Mouse (Mus musculus) MEL (cell line): ENCODE data around the gene Serpinb6a. TPM values are rescaled to one million over a fixed set of nuclear protein-coding genes. Genes with fewer than 3 reads are reported as not detected.

Experiments
- DNase-seq: peaks from one replicate; pipeline ENCODE4 v3.0.0; 2011; ENCODE audit warnings: low read depth, low spot score
- H3K27ac ChIP-seq: 2 replicates; pipeline ENCODE4 v1.5.1; 2012; ENCODE audit warnings: low read depth, mild to moderate bottlenecking, control low read depth, low read length, moderate library complexity; ENCODE audit not compliant: control insufficient read depth
- H3K27me3 ChIP-seq, 2 experiments: fragments of 150-350 bp in 1 of 2; sonication (generic) in 1 of 2; 2 replicates each; pipeline ENCODE4 v1.6.1; 2012; ENCODE audit warnings: low read length in 2 of 2, mild to moderate bottlenecking in 2 of 2, improper control_type of control experiment in 1 of 2, moderate library complexity in 1 of 2; ENCODE audit not compliant: insufficient read depth in 2 of 2, control insufficient read depth in 1 of 2
- H3K36me3 ChIP-seq, 2 experiments: 2 replicates each; pipeline ENCODE4 v1.6.1; 2012 to 2014; ENCODE audit warnings: low read length in 2 of 2, improper control_type of control experiment in 1 of 2, inconsistent platforms in 1 of 2, mild to moderate bottlenecking in 1 of 2; ENCODE audit not compliant: insufficient read depth in 2 of 2, control insufficient read depth in 1 of 2
- H3K4me1 ChIP-seq, 2 experiments: fragments of 150-350 bp in 1 of 2; sonication (generic) in 1 of 2; 2 replicates each; pipeline ENCODE4 v1.6.1; 2012; ENCODE audit warnings: low read length in 2 of 2, improper control_type of control experiment in 1 of 2, mild to moderate bottlenecking in 1 of 2; ENCODE audit not compliant: insufficient read depth in 2 of 2, control insufficient read depth in 1 of 2
- H3K4me3 ChIP-seq, 2 experiments: fragments of 150-350 bp in 1 of 2; sonication (generic) in 1 of 2; 2 replicates each; pipeline ENCODE4 v1.5.1; 2012; ENCODE audit warnings: low read depth in 2 of 2, low read length in 2 of 2, mild to moderate bottlenecking in 2 of 2, moderate library complexity in 2 of 2, control low read depth in 1 of 2, improper control_type of control experiment in 1 of 2; ENCODE audit not compliant: control insufficient read depth in 1 of 2, insufficient read depth in 1 of 2
- H3K79me2 ChIP-seq: 2 replicates; pipeline ENCODE4 v1.6.1; 2012; ENCODE audit warnings: mild to moderate bottlenecking, low read length, moderate library complexity; ENCODE audit not compliant: control insufficient read depth, poor library complexity, insufficient read depth
- H3K9ac ChIP-seq: 2 replicates; pipeline ENCODE4 v1.6.1; 2012; ENCODE audit warnings: low read depth, mild to moderate bottlenecking, control low read depth, low read length, moderate library complexity; ENCODE audit not compliant: control insufficient read depth, poor library complexity, severe bottlenecking
- H3K9me3 ChIP-seq: fragments of 150-350 bp; sonication (generic); replicated peaks from 2 replicates; pipeline ENCODE4 v1.6.1; 2012; ENCODE audit warnings: mild to moderate bottlenecking, low read length, improper control_type of control experiment, moderate library complexity; ENCODE audit not compliant: insufficient read depth
- BHLHE40 ChIP-seq: IDR thresholded peaks from 2 replicates; pipeline ENCODE4 v1.6.1; 2012; ENCODE audit warnings: low read depth, mild to moderate bottlenecking, inconsistent platforms, low read length, improper control_type of control experiment, borderline replicate concordance
- CHD1 ChIP-seq: IDR thresholded peaks from 2 replicates; pipeline ENCODE4 v1.6.1; 2012; ENCODE audit warnings: low read depth, mild to moderate bottlenecking, inconsistent platforms, low read length, improper control_type of control experiment
- CHD2 ChIP-seq: IDR thresholded peaks from 2 replicates; pipeline ENCODE4 v1.6.1; 2011; ENCODE audit warnings: low read length, improper control_type of control experiment
- CTCF ChIP-seq, 3 experiments: IDR thresholded peaks in 2 of 3; conservative IDR thresholded peaks in 1 of 3; 2 replicates each; pipeline ENCODE4 v1.5.1; 2011 to 2012; ENCODE audit warnings: low read length in 3 of 3, low read depth in 2 of 3, mild to moderate bottlenecking in 2 of 3, improper control_type of control experiment in 1 of 3, inconsistent platforms in 1 of 3, mixed read lengths in 1 of 3, moderate library complexity in 1 of 3; ENCODE audit not compliant: control insufficient read depth in 1 of 3, insufficient read depth in 1 of 3, poor library complexity in 1 of 3, severe bottlenecking in 1 of 3
- E2F4 ChIP-seq: IDR thresholded peaks from 2 replicates; pipeline ENCODE4 v1.6.1; 2011; ENCODE audit warnings: low read depth, low read length, improper control_type of control experiment, borderline replicate concordance
- ELF1 ChIP-seq: IDR thresholded peaks from 2 replicates; pipeline ENCODE4 v1.6.1; 2014; ENCODE audit warnings: low read depth, mild to moderate bottlenecking, inconsistent platforms, low read length, improper control_type of control experiment, moderate library complexity
- EP300 ChIP-seq, 2 experiments: IDR thresholded peaks; 2 replicates each; pipeline ENCODE4 v1.6.1; 2011; ENCODE audit warnings: improper control_type of control experiment in 2 of 2, low read length in 2 of 2, low read depth in 1 of 2, mild to moderate bottlenecking in 1 of 2
- ETS1 ChIP-seq: IDR thresholded peaks from 2 replicates; pipeline ENCODE4 v1.6.1; 2012; ENCODE audit warnings: low read depth, mild to moderate bottlenecking, inconsistent platforms, low read length, improper control_type of control experiment, moderate library complexity
- GATA1 ChIP-seq: IDR thresholded peaks from 2 replicates; pipeline ENCODE4 v1.6.1; 2011; ENCODE audit warnings: low read depth, low read length, improper control_type of control experiment
- HCFC1 ChIP-seq: IDR thresholded peaks from 2 replicates; pipeline ENCODE4 v1.6.1; 2012; ENCODE audit warnings: low read depth, mild to moderate bottlenecking, inconsistent platforms, low read length, improper control_type of control experiment, moderate library complexity
- MAX ChIP-seq: IDR thresholded peaks from 2 replicates; pipeline ENCODE4 v1.6.1; 2011; ENCODE audit warnings: low read length, improper control_type of control experiment
- MAZ ChIP-seq: IDR thresholded peaks from 2 replicates; pipeline ENCODE4 v1.6.1; 2012; ENCODE audit warnings: low read depth, mild to moderate bottlenecking, inconsistent platforms, low read length, improper control_type of control experiment
- MEF2A ChIP-seq: IDR thresholded peaks from 2 replicates; pipeline ENCODE4 v1.6.1; 2014; ENCODE audit warnings: low read depth, mild to moderate bottlenecking, inconsistent platforms, low read length, improper control_type of control experiment; ENCODE audit not compliant: poor library complexity, insufficient replicate concordance, severe bottlenecking; ENCODE audit errors: extremely low read depth
- MXI1 ChIP-seq: IDR thresholded peaks from 2 replicates; pipeline ENCODE4 v1.6.1; 2011; ENCODE audit warnings: mild to moderate bottlenecking, low read depth, low read length, improper control_type of control experiment
- MYB ChIP-seq: IDR thresholded peaks from 2 replicates; pipeline ENCODE4 v1.6.1; 2011; ENCODE audit warnings: mild to moderate bottlenecking, low read depth, low read length, improper control_type of control experiment
- MYC ChIP-seq: IDR thresholded peaks from 2 replicates; pipeline ENCODE4 v1.6.1; 2011; ENCODE audit warnings: low read depth, mild to moderate bottlenecking, low read length, improper control_type of control experiment, moderate library complexity
- NELFE ChIP-seq: IDR thresholded peaks from 2 replicates; pipeline ENCODE4 v1.6.1; 2011; ENCODE audit warnings: low read depth, low read length, improper control_type of control experiment
- NRF1 ChIP-seq: IDR thresholded peaks from 2 replicates; pipeline ENCODE4 v1.6.1; 2014; ENCODE audit warnings: low read depth, mild to moderate bottlenecking, inconsistent platforms, low read length, improper control_type of control experiment, moderate library complexity; ENCODE audit not compliant: poor library complexity, insufficient read depth, severe bottlenecking
- POLR2A ChIP-seq, 2 experiments: IDR thresholded peaks; 2 replicates each; pipeline ENCODE4 v1.6.1; 2011 to 2012; ENCODE audit warnings: low read length in 2 of 2, mild to moderate bottlenecking in 2 of 2, control low read depth in 1 of 2, improper control_type of control experiment in 1 of 2, low read depth in 1 of 2, moderate library complexity in 1 of 2; ENCODE audit not compliant: control insufficient read depth in 1 of 2, insufficient read depth in 1 of 2, poor library complexity in 1 of 2
- POLR2AphosphoS2 ChIP-seq: IDR thresholded peaks from 2 replicates; pipeline ENCODE4 v1.6.1; 2011; ENCODE audit warnings: low read length, improper control_type of control experiment
- RCOR1 ChIP-seq: IDR thresholded peaks from 2 replicates; pipeline ENCODE4 v1.6.1; 2012; ENCODE audit warnings: low read depth, mild to moderate bottlenecking, inconsistent platforms, low read length, improper control_type of control experiment
- SIN3A ChIP-seq: IDR thresholded peaks from 2 replicates; pipeline ENCODE4 v1.6.1; 2012; ENCODE audit warnings: low read length, improper control_type of control experiment, inconsistent platforms
- TBP ChIP-seq: IDR thresholded peaks from 2 replicates; pipeline ENCODE4 v1.8.0; 2011; ENCODE audit warnings: low read depth, low read length, improper control_type of control experiment
- TCF12 ChIP-seq: IDR thresholded peaks from 2 replicates; pipeline ENCODE4 v1.6.1; 2014; ENCODE audit warnings: low read depth, mild to moderate bottlenecking, inconsistent platforms, low read length, improper control_type of control experiment, moderate library complexity
- UBTF ChIP-seq: IDR thresholded peaks from 2 replicates; pipeline ENCODE4 v1.6.1; 2012; ENCODE audit warnings: low read depth, mild to moderate bottlenecking, inconsistent platforms, low read length, improper control_type of control experiment, moderate library complexity, borderline replicate concordance; ENCODE audit not compliant: insufficient read depth
- USF1 ChIP-seq: IDR thresholded peaks from 2 replicates; pipeline ENCODE4 v1.6.1; 2014; ENCODE audit warnings: low read depth, mild to moderate bottlenecking, inconsistent platforms, low read length, improper control_type of control experiment, moderate library complexity
- ZC3H11A ChIP-seq: IDR thresholded peaks from 2 replicates; pipeline ENCODE4 v1.6.1; 2012; ENCODE audit warnings: low read depth, mild to moderate bottlenecking, inconsistent platforms, low read length, improper control_type of control experiment
- ZKSCAN1 ChIP-seq: IDR thresholded peaks from 2 replicates; pipeline ENCODE4 v1.6.1; 2012; ENCODE audit warnings: low read depth, mild to moderate bottlenecking, inconsistent platforms, low read length, improper control_type of control experiment, moderate library complexity
- ZMIZ1 ChIP-seq: IDR thresholded peaks from 2 replicates; pipeline ENCODE4 v1.6.1; 2012; ENCODE audit warnings: low read depth, mild to moderate bottlenecking, inconsistent platforms, low read length, improper control_type of control experiment, moderate library complexity
- ZNF384 ChIP-seq: IDR thresholded peaks from 2 replicates; pipeline ENCODE4 v1.6.1; 2012; ENCODE audit warnings: low read depth, mild to moderate bottlenecking, inconsistent platforms, low read length, improper control_type of control experiment
- polyA plus RNA-seq, 2 experiments: library from polyadenylated mRNA; stranded (reverse) in 1 of 2; unstranded in 1 of 2; fragments of >175 nt in 1 of 2; fragments of >200 nt in 1 of 2; gene quantifications; 2 replicates each; pipeline versions ENCODE4 v1.2.1 to v1.2.4; 2012; ENCODE audit warnings: low replicate concordance in 2 of 2, low read depth in 1 of 2; ENCODE audit not compliant: insufficient read length in 2 of 2, insufficient read depth in 1 of 2, missing spikeins in 1 of 2
- total RNA-seq: library from RNA; depleted of rRNA; stranded (reverse); fragments of 300-350 nt; gene quantifications from 2 replicates; pipeline ENCODE4 v1.2.3, GENCODE M21; 2012; rRNA removed

Serpinb6a gene
- 65.1 and 79.6 TPM in 2 replicates for total RNA-seq
- 10 to 100 TPM in 1 of 2 experiments, not detected in 1; 61.6 TPM for polyA plus RNA-seq

GRCm38 (mm10) chr13:34002058-34003006 lies at the start of gene Serpinb6a, which contains the start of gene Ripk1:
Gene Serpinb6a (minus strand): TSS chr13:34002794.
Gene Ripk1 (plus strand): TSS chr13:34002363.
- peak within 1 kb of the TSS; percentile 99 for H3K9ac ChIP-seq
- peaks cover 15% of the 10 kb centered on the region for H3K79me2 ChIP-seq
- TF ChIP-seq POLR2AphosphoS2: peak; percentile 54; the same call in 1 of the 2 replicates
- TF ChIP-seq MEF2A: no peak
- TF ChIP-seq MAZ: peak; percentile 72
- peak; percentile 94 for TF ChIP-seq SIN3A
- TF ChIP-seq RCOR1: no peak; the same call in 1 of the 2 replicates
- TF ChIP-seq ETS1: peak; percentile 34; the same call in 1 of the 2 replicates
- TF ChIP-seq BHLHE40: peak; percentile 47; the same call in 1 of the 2 replicates
- TF ChIP-seq ZC3H11A: no peak
- TF ChIP-seq NRF1: peak; percentile 57; the same call in 1 of the 2 replicates
- TF ChIP-seq NELFE: peak; percentile 72
- peak; percentile 88 for TF ChIP-seq MXI1
- TF ChIP-seq EP300 (IDR thresholded peaks at IDR 0.05; ENCODE audit: low read depth in 1 of 2, low read length in 2 of 2): no peak
- TF ChIP-seq CHD1: 0 out of 2 replicates have a peak, but pooled peaks have one; percentile 78
- no peak for TF ChIP-seq GATA1
- no peak for TF ChIP-seq MYB
- TF ChIP-seq E2F4: 0 out of 2 replicates have a peak, but pooled peaks have one; percentile 57
- TF ChIP-seq CHD2: no peak
- TF ChIP-seq TCF12: peak; percentile 39; the same call in 1 of the 2 replicates
- TF ChIP-seq UBTF: peak; percentile 82; the same call in 1 of the 2 replicates
- peak; percentile 25 to 61 (median 53); a peak in 5 of 6 replicates for TF ChIP-seq CTCF (IDR thresholded peaks at IDR 0.05 in 2 of 3, conservative IDR thresholded peaks at IDR 0.05 in 1 of 3; ENCODE audit: control insufficient read depth in 1 of 3, insufficient read depth in 1 of 3, low read depth in 2 of 3, low read length in 3 of 3, poor library complexity in 1 of 3, severe bottlenecking in 1 of 3)
- TF ChIP-seq ZKSCAN1: peak; percentile 14; the same call in 1 of the 2 replicates
- TF ChIP-seq POLR2A (IDR thresholded peaks at IDR 0.05; ENCODE audit: control insufficient read depth in 1 of 2, insufficient read depth in 1 of 2, low read depth in 1 of 2, low read length in 2 of 2, poor library complexity in 1 of 2): peak; percentile 65 to 76
- TF ChIP-seq ELF1: peak; percentile 98
- peak; percentile 69 for TF ChIP-seq MYC
- TF ChIP-seq USF1: no peak
- TF ChIP-seq ZMIZ1: peak; percentile 79; the same call in 1 of the 2 replicates
- TF ChIP-seq TBP: peak; percentile 56; the same call in 1 of the 2 replicates
- TF ChIP-seq ZNF384: peak; percentile 58
- peak; percentile 84 for TF ChIP-seq HCFC1
- peak; percentile 85 for TF ChIP-seq MAX
- no peaks in the 10 kb centered on the region for H3K27me3 ChIP-seq
- H3K4me1 ChIP-seq: peaks cover 3 to 6% of the 10 kb centered on the region in 2 experiments; a peak in 2 of 4 replicates
- H3K9me3 ChIP-seq: no peaks in the 10 kb centered on the region
- peaks cover 0 to 9% of the 10 kb centered on the region in 2 experiments; a peak in 2 of 4 replicates for H3K36me3 ChIP-seq
- peak; percentile 96 for DNase-seq
- peak within 1 kb of the TSS; percentile 88 to 99 for H3K4me3 ChIP-seq
- peak within 1 kb of the TSS; percentile 77 for H3K27ac ChIP-seq
